Mouse (Mus musculus) layer of hippocampus, adult 2 months (tissue): Measurements from ENCODE around the gene Csnk1e. TPM values are rescaled to one million over a fixed set of nuclear protein-coding genes. Genes with fewer than 3 reads are reported as not detected.

Experiments used
- DNase-seq, 2 experiments: peaks; one replicate each; pipeline ENCODE4 v3.0.0; 2022; ENCODE audit warnings: low spot score in 2 of 2
- H3K27ac ChIP-seq: fragments of 200-600 bp; 2 replicates; pipeline ENCODE4 v1.8.1; 2022
- H3K4me3 ChIP-seq: fragments of 200-600 bp; 2 replicates; pipeline ENCODE4 v1.8.1; 2022; ENCODE audit warnings: mild to moderate bottlenecking
- CTCF ChIP-seq: fragments of 200-600 bp; conservative IDR thresholded peaks from 2 replicates; pipeline ENCODE4 v1.8.1; 2022; ENCODE audit warnings: antibody characterized with exemption, mild to moderate bottlenecking, moderate library complexity
- total RNA-seq, 2 experiments: library from RNA; stranded (reverse); gene quantifications; 2 replicates each; pipeline ENCODE4 v1.2.3; 2021

Csnk1e gene
- total RNA-seq, 2 experiments from 2014 or later, result 104 to 108 TPM

DNA sequence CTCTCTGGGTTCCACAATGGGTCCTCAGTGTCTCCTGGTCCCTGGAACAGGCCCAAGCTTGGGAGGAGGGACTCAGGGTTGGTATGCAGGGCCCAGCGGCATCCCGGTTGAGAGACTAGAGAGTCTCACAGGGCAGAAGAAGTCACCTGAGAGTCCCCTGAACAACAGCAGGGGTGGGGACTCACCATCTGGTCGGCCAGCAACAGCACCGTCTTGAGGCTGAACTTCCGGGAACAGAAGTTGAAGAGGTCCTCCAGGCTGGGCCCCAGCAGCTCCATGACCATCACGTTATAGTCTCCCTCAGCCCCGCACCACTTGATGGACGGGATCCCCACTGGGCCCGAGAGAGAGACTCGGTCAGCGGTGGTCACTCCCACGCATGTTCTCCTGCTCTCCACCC is 25.8 kb downstream of the Csnk1e start:
- no peak for TF ChIP-seq CTCF
- H3K4me3 ChIP-seq, result no peak overlapping the region

DNA sequence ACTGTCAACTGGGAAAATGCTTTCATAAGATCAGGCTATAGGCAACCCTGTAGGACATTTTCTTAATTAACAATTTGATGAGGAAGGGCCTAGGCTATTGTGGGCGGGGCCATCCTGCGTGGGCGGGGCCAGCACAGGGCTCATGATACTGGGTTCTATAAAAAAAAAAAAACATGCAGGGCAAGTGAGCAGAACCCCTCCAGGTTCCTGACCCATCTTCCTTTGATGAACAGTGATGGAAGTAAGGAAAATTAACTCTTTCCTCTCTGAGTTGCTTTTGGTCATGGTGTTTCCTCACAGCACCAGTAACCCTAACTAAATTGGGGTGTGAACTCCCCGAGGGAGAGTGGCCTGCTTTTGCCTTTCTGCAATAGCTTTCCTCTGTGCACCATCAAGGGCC is 26.8 kb downstream of the Csnk1e start:
- H3K27ac ChIP-seq, result no peak overlapping the region
- DNase-seq, result no peak
- H3K4me3 ChIP-seq, result no peak overlapping the region
- TF ChIP-seq CTCF, result no peak

More for the DNA sequence above, 25.8 kb downstream of the Csnk1e start:
- no peak for DNase-seq
- H3K27ac ChIP-seq, result no peak overlapping the region

- H3K27ac ChIP-seq, result no peak overlapping the region
- DNase-seq, result no peak
- no peak overlapping the region for H3K4me3 ChIP-seq
- no peak for TF ChIP-seq CTCF
Measured at GRCm38 (mm10) chr15:79427516-79427915, 27.9 kb downstream of the Csnk1e start.

GRCm38 (mm10) chr15:79425516-79425915 is 29.9 kb downstream of the Csnk1e start:
- no peak for TF ChIP-seq CTCF
- H3K27ac ChIP-seq, result no peak overlapping the region
- H3K4me3 ChIP-seq, result no peak overlapping the region
- no peak for DNase-seq

DNA sequence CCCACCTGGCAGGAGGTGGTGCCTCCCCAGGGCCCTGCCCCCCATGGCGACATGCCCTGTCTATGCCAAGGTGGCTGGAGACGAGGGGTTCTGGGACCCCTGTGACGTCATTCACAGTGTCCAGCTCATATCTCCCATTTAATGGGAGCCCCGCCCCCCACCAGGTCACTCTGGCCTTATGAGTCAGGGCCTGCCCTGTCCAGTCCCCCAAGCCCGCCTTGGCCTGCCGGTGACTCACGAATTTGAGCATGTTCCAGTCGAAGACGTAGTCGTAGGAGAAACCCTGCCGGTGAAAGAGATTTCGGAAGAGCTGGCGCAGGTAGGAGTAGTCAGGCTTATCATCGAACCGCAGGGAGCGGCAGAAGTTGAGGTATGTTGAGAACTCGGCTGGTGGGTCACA is 30.8 kb downstream of the Csnk1e start:
- no peak for DNase-seq
- TF ChIP-seq CTCF, result no peak
- H3K27ac ChIP-seq, result no peak overlapping the region
- no peak overlapping the region for H3K4me3 ChIP-seq

- DNase-seq, result no peak
- Histone ChIP-seq H3K4me3 (no peak overlapping the region), H3K27ac (no peak overlapping the region)
- no peak for TF ChIP-seq CTCF
Measured at GRCm38 (mm10) chr15:79422715-79423243, 32.6 kb downstream of the Csnk1e start.

DNA sequence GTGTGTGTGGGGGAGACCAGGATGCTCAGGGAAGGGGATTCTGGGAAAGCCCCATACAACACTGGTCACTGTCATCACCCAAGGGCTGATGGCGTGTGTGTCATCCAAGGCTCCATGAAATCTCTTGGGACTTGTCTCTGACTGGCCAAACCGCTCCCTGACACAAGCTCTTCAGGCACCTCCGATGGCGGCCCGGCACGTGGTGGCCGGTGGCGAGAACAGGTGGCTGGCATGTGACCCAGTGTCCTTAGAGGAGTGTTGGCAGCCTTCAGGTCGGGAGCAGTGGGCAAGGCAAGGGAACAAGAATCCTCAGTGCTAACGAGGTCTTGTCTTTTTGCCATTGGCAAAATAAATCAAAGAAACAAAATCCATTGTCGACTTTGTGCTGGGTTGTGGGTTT is 36.7 kb downstream of the Csnk1e start:
- H3K4me3 ChIP-seq, result no peak overlapping the region
- no peak for TF ChIP-seq CTCF
- H3K27ac ChIP-seq, result no peak overlapping the region
- DNase-seq, result no peak

DNA sequence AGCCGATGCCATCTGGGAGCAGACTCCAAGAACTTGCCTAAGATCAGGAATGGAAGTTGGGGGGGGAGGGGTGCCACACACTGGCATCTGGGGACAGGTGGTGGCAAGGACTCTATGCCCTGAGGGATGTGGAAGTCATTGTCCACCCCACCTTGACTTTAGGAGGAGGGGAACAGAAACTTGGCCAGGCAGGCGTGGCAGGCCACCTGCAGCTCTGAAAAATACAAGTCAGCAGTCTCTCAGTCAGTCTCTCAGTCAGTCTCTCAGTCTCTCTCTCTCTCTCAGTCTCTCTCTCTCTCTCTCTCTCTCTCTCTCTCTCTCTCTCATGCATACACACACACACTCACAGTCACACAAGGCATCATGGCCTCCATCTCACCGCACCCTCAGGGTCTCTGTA is 37.1 kb downstream of the Csnk1e start:
- no peak for DNase-seq
- Histone ChIP-seq H3K27ac (no peak overlapping the region), H3K4me3 (no peak overlapping the region)
- TF ChIP-seq CTCF, result no peak

DNA sequence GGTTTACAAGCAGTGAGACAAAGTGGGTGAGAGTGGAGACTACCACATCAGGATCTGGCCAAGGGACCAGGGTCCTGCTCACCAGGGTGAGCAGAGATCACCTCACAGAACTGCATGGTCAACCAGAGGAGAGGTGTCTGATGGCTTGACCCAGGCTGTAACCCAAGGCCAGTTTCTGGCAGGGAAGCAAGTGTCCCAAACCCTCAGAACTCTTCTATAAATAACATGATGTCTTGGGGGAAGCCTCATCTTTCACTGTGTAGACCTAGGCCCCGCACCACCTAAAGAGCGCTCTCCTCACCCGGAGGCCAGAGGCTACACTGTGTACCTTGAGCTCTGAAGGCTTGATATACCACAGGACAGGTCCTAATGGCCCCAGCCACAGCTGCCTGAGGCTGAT is 38.0 kb downstream of the Csnk1e start:
- DNase-seq, result no peak
- no peak overlapping the region for H3K27ac ChIP-seq
- no peak overlapping the region for H3K4me3 ChIP-seq
- TF ChIP-seq CTCF, result no peak

GRCm38 (mm10) chr15:79416460-79417085 is 38.8 kb downstream of the Csnk1e start:
- Histone ChIP-seq H3K27ac (no peak overlapping the region), H3K4me3 (no peak overlapping the region)
- TF ChIP-seq CTCF, result no peak
- no peak for DNase-seq

DNA sequence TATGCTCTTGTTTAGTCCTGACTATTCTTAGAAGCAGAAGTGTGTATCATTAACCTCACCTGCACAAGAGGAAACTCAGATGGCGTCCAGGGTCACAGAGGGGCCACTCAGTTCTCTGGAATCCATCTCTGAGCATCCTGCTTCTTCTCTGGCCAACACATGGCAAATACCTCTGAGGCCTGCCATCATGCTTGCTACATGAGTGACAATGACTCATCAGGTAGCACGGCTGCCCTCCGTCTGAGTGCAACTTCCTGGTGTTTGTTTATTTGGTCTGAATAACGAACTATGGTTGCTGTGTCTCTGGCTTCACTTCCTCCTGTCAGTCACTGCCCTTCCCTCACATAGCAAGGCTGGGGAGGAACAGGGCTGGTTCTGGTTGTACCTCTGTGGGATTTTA is 40.9 kb downstream of the Csnk1e start:
- Histone ChIP-seq H3K4me3 (no peak overlapping the region), H3K27ac (no peak overlapping the region)
- DNase-seq, result no peak
- TF ChIP-seq CTCF, result no peak

DNA sequence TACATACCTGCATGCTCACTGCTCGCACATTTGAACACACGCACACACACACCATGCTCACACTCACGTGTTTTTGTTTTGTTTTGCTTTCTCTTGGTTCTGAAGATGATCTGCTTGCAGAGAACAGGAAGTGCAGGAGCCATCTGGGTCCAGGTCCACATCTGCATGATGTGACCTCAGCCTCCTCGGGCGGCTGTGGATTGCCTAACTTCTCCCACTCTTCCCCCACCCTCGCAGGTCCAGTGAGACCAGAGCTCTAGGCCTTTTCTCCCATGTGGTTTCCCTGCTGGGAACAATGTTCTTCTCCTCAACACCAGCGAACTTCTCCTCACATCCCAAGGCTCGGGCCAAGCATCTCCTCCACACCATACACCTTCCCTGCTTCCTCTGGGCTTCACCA is 41.6 kb downstream of the Csnk1e start:
- no peak for TF ChIP-seq CTCF
- Histone ChIP-seq H3K27ac (no peak overlapping the region), H3K4me3 (no peak overlapping the region)
- DNase-seq, result no peak

DNA sequence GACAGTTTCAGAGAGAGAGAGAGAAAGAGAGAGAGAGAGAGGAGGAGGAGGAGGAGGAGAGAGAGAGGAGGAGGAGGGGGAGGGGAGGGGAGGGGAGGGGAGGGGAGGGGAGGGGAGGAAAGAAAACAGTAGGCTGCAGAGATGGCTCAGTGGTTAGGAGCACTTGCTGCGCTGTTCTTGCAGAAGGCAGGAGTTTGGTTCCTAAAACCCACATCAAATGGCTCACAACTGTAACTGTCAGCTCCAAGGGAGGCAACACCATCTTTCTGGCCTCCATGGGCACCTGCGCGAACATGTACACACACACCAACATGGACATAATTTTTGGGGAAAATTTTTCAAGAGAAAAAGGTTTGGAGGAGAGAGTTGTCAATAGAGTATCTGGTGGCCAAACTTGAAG is 42.2 kb downstream of the Csnk1e start:
- Histone ChIP-seq H3K27ac (no peak overlapping the region), H3K4me3 (no peak overlapping the region)
- no peak for TF ChIP-seq CTCF
- no peak for DNase-seq

DNA sequence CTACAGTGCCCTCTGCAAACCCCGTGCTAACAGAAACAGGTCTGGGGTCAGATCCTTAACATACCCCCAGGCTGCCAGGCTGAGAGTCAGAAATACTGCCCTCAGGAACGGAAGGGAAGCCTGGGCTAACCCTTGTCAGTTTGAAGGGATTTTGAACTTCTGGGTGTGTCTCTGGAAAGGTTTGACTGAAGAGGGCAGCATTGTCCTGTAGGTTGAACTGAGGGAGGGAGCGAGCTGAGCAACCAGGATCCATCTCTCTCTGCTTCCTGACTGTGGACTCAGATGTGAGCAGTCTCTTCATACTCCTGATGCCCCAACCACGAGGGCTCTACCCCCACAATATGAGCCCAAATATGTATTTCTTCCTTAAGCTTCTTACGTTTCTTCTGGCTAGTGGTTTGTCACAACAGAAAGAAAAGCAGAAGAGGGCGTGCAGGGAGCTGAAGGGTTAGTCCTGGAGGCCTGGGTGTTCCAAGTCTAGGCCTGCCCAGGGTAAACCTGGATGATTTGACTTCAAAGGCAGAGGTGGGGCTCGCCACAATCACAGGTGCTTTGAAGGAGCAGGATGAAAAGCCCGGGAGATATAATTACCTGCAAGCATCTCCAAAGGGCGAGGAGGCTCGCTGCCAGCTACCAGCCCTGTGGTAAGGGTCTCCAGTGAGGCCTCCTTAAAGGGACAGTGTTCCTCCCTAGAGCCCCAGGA is 43.9 kb downstream of the Csnk1e start:
- H3K4me3 ChIP-seq, result no peak overlapping the region
- no peak for DNase-seq
- peak; percentile 58 for TF ChIP-seq CTCF

More for the DNA sequence above, 43.9 kb downstream of the Csnk1e start:
- no peak overlapping the region for H3K27ac ChIP-seq
